Mouse (Mus musculus) embryonic fibroblast, embryonic 13.5 days (primary cell): ENCODE measurements around the gene Gyg.

Experiments
- CTCF ChIP-seq: IDR thresholded peaks from 2 replicates; pipeline ENCODE4 v1.5.1; 2011; ENCODE audit warnings: mild to moderate bottlenecking, control low read depth, low read length, moderate library complexity, borderline replicate concordance; ENCODE audit not compliant: insufficient read depth
- POLR2A ChIP-seq: IDR thresholded peaks from 2 replicates; pipeline ENCODE4 v1.6.1; 2011; ENCODE audit warnings: low read depth, mild to moderate bottlenecking, control low read depth, low read length, moderate library complexity

DNA sequence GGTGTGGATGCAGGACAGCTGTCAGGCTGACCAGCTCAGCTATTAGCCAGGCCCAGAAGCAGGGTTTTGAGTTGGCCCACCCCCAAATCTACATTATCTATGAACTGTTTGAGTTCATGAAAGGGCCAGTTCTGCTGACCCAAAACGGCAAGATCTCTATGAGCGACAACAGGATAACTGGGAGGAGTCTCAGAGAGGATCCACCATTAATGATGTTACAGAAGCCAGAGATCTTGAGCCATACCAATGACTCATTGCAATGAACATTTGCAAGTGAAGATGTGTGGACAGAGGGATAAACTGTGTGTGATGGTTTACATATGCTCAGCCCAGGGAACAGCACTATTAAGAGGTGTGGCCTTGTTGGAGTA lies 23.8 kb downstream of the Gyg start:
- TF ChIP-seq POLR2A (no peak), CTCF (no peak)
